Mouse (Mus musculus): Measurements from ENCODE around the gene Psmc1.

Gene Psmc1

GRCm38 (mm10) chr12:100109986-100110696, at the start of gene Psmc1:
Gene Psmc1 (plus strand): TSS chr12:100110154.
- peak; percentile 92 for DNase-seq (ENCODE audit: low read depth)

- no peak for DNase-seq (ENCODE audit: low read depth)
Observed at GRCm38 (mm10) chr12:100061071-100061470, 48.9 kb upstream of the Psmc1 start.

DNA sequence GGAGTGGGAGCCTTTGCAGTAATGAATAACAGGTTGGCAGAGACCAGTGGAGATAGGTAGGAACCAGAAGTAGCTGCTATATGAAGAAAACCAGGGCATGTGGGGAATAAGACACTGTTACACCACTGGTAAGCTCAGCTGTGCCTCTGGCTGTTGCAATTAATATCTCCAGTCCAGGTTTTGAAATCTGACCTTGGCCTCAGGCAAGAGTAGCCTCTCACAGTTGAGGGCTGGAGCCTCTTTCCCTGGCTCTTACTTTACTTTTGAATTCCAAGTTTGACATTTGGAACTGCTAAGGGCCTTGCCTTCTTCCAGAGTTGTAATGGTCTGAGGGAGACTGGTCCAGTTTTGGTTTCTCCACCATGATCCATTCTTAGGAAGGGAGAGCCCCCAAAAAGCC, 48.1 kb upstream of the Psmc1 start:
- DNase-seq (ENCODE audit: low read depth), result no peak

DNA sequence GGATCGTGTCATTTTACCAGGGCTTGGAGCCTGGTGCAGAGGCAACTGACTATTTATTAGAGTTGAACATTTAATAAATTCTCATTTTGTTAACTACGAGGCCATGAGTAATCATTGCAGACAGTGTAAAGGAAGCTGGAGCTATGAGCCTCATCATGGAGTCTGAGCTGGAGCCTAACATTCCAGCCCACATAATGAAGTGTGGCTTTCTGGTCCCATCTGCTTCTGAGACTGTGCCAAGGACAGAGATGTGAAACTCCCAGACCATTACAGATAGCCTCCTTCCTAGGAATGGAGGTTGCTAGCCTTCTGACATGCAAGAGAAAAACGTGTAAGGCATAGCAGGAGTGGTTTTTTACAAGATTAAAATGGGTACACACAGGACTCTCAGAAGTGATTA, 47.4 kb upstream of the Psmc1 start:
- DNase-seq (ENCODE audit: low read depth), result no peak

- no peak for DNase-seq (ENCODE audit: low read depth)
Observed at GRCm38 (mm10) chr12:100065109-100065508, 44.8 kb upstream of the Psmc1 start.

GRCm38 (mm10) chr12:100067477-100067876, 42.5 kb upstream of the Psmc1 start:
- DNase-seq (ENCODE audit: low read depth), result no peak

DNA sequence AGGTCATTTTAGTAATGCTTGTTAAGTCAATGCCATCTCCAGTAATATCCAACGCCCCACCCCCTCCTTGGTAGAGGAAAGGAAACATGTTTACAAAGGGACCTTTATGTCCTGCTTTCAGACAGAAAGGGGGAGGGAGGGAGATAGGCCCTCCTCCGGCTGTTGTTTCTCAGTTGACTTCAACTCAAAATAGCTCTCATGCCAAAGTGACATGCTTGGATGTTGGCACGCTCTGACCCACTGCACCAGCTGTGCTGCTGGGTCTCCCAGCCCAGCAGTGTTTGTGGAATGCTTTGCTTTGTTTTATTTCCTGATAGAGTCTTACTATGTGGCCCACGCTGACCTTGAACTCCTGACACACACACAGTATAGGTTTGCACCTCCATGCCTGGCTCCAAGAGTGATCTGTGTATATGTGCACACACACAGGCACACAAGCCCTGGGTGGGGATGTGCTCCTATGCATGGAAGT, 36.7 kb upstream of the Psmc1 start:
- no peak for DNase-seq (ENCODE audit: low read depth)

DNA sequence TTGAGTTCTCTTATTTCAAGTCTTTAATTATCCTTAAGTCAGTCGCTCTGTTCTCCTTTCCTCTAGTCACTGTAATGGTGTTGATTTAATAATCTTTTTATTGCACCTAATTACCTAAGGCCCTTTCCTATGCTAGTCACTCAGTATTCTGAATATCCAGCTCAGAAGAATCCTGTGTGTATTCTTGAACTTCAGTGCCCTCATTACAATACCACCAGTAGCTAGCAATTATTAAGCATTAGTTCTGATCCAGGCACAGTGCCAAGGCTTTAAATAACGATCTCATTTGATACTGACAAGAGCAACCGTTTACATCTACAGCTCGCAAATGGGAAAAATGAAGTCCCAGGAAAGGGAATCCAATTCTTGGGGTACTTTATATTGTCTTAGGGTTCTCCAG, 34.2 kb upstream of the Psmc1 start:
- DNase-seq (ENCODE audit: low read depth), result no peak

DNA sequence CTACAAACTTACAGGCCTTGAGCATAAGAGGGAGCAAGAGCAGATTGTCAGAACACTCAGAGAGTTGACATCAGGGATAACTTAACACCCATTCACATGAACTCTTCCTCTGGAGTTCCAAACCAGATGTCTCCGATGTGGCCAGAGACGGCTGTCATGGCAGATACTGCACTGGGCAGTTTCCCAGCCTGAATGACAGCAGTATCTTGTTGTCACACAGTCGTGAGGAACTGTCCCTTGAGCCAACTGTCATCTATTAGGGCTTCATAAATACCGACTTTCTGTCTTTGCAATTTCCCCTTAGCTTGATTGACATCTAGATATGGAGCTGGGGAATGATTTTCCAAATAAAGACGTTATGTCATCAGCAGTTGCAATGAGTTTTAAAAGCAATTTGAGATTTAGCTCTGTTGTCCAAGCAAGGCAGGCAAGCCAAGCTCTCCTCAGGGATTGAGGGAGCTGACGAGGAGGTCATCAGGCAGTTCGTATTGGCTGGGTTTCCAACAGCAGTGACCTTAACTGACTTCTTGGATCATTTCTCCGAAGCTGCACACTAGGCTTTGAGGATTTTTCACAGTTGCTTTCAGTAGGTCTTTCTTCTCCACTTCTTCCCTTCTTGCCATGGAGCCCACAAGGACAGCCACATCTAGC, 30.2 kb upstream of the Psmc1 start:
- no peak for DNase-seq (ENCODE audit: low read depth)

DNA sequence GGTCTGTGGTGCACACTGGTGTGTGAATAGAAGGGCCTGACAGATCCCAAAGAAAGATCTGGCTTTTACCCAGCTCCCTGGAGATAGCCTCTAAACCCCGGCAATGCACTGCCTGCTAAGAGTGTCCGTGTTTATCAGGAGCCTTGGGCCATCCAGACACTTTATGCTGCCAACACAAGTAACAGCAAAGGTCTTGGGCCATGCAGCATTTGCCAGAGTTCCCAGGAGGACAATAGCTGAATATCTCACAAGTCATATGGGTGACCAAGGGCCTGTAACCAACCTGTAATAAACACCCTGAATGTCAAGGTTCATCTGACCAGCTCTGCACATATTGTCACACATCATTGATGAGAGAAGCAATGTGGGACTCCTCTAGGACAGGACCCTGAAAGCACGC, 21.9 kb upstream of the Psmc1 start:
- DNase-seq (ENCODE audit: low read depth), result no peak

GRCm38 (mm10) chr12:100089265-100089664, 20.7 kb upstream of the Psmc1 start:
- DNase-seq (ENCODE audit: low read depth), result no peak

GRCm38 (mm10) chr12:100090750-100091149, 19.2 kb upstream of the Psmc1 start:
- no peak for DNase-seq (ENCODE audit: low read depth)

DNA sequence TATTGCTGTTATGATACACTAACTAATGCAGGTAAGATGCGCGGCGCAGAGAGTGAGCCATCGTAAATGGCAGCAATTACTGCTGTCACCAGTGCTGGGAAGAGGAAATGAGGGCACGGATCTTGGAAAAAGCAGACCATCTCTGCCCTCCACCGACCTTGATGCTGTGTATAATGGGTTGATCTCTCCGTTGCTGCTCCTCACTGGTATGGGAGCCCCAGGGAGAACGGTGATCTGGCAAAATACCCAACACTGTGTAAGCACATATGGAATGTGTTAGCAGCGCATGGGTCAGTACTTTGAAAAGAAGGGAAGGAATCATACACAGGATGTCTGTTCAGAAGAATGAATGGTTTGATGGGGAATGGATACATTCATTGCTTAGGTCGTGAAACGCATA, 16.9 kb upstream of the Psmc1 start:
- DNase-seq (ENCODE audit: low read depth), result no peak

GRCm38 (mm10) chr12:100099971-100100706, 9.8 kb upstream of the Psmc1 start:
- no peak for DNase-seq (ENCODE audit: low read depth)

GRCm38 (mm10) chr12:100100707-100101030, 9.3 kb upstream of the Psmc1 start:
- no peak for DNase-seq (ENCODE audit: low read depth)

DNA sequence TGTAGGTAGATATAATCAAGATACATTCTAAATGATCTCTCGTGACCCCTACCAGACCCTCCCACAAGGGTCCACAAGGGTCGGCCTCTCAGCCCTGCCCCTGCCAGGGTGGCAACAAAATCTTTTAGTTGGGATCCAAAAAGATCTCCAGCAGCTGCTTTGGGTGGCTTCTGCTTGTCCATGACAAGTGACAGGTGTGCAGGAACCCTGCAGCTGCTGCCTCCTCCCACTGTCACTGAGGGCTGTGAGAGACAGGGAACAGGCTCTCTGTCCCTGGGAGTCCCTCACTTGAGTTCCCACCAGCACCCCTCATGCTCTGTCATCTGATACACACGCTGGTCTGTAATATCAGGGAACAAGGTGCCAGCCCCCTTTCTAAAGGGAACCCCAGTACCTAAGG, 8.3 kb upstream of the Psmc1 start:
- DNase-seq (ENCODE audit: low read depth), result no peak

GRCm38 (mm10) chr12:100104530-100104929, 5.4 kb upstream of the Psmc1 start:
- no peak for DNase-seq (ENCODE audit: low read depth)

- DNase-seq (ENCODE audit: low read depth), result peak; percentile 95
Observed at GRCm38 (mm10) chr12:100106275-100106895, 3.6 kb upstream of the Psmc1 start.

DNA sequence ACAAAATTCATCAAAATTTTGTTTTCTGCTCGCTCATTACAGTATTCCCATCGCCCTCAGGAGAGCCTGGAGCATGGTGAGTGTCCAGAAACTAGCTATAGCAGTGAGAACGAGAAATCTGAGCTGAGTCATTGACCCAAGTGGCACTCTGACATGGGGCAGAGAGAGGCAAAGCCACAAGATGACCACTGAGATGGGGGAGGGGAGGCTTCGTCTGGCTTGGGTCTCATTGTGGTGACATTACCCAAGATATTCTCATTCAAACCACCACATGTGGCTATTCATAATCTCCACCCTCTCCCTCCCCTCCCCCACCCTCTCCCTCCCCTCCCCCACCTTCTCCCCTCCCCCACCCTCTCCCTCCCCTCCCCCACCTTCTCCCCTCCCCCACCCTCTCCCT, 2.5 kb upstream of the Psmc1 start:
- peak; percentile 16 for DNase-seq (ENCODE audit: low read depth)

GRCm38 (mm10) chr12:100115982-100116381, 6.0 kb downstream of the Psmc1 start:
- DNase-seq (ENCODE audit: low read depth), result no peak

DNA sequence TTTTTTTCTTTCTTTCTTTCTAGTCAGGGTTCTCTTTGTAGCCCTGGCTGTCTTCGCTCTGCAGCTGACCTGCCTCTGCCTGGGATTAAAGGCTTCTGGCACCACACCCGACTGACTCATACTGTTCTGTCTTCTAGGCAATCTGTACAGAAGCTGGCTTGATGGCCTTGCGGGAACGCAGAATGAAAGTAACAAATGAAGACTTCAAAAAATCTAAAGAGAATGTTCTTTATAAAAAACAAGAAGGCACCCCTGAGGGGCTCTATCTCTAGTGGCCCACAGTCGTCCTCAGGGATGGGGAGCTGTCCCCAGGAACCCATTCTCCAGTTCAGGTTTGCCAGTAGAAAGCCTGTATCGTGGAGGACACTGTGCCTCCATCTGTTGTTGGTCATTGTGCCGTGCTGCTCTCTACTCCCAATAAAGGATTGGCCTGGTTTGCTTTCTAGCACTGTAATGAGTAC, 13.0 kb downstream of the Psmc1 start:
- DNase-seq (ENCODE audit: low read depth), result no peak

DNA sequence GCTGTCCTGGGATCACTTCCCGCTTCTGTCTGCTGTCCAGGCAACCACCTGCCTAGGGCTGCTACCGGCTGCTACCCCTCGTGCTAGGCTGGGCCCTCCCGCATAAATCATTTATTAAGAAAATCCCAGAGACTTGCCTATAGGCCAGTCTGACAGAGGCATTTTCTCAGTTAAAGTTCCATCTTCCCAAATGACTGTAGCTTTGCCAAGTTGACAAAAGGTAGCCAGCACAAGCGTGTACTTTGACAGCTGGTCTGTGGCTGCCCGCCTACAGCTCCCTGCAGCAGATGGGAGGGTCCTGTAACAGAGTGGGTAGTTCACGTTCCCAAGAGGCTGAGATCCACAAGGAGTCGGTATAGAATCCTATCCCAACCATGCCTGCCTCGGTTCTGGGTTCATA, 13.5 kb downstream of the Psmc1 start:
- DNase-seq (ENCODE audit: low read depth), result no peak
